Mouse (Mus musculus): ENCODE measurements around the gene Nhp2.

Gene Nhp2

GRCm38 (mm10) chr11:51636323-51636684 is 16.8 kb downstream of the Nhp2 start:
- peak; percentile 95 for DNase-seq

DNA sequence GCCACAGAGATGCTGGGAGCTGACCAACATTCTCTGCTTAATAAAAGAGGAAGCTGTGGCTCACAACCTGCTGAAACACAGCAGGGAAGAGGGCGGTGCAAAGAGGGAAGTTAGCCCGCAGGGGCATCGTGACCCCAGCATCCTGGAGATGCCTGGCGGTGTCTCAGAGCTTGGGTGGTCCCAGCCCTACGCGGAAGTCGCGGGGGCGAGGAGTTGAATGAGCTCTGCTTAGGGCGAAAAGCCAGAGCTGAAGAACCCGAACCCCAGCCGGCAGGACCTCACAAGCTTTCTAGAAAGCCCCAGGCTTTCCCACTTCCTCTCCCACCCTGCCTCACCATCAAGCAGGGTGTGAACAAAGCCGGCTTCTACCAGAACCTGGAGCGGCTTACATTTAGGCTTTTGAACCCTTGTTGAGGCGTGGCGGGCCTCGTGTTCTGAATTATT is 18.5 kb downstream of the Nhp2 start:
- DNase-seq = peak; percentile 97

DNA sequence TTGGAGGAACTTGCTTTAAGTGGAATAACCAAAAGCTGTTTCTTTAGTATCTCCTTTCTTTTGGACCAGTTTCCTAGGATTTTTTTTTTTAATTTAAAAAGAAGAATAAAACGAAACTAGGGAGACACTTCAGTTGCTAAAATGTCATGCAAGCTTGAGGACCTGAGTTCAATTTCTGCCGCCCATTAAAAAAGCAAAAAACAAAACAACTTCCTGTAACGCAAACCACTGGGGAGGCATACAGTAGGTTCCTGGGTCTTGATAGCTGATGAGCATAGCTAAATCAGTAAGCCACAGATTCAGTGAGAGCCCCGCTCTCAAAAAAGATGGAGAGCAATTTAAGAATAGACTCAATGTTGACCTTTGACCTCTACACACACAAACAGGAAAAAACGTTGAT is 19.0 kb downstream of the Nhp2 start:
- DNase-seq = no peak

DNA sequence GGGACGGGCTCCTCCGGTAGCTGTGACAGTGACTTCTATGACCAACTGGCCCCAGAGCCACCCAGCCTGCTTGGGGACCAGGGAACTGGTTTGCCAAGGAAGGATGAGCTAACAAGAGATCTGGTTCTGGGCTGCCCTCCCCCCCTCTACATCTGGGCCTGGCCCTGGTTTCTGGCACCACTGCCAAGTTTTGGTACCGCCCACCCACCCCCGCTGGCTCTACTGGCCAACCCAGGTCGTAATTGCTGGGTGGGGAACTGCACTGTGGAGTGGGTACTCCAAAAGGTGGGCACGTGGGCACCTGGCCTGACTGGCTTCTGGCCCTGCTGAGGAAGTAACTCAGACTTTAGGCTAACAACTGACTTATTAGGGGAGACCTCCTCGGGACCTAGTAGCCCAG is 21.2 kb downstream of the Nhp2 start:
- peak; percentile 92 for DNase-seq

GRCm38 (mm10) chr11:51643202-51643601 is 23.7 kb downstream of the Nhp2 start:
- no peak for DNase-seq

DNA sequence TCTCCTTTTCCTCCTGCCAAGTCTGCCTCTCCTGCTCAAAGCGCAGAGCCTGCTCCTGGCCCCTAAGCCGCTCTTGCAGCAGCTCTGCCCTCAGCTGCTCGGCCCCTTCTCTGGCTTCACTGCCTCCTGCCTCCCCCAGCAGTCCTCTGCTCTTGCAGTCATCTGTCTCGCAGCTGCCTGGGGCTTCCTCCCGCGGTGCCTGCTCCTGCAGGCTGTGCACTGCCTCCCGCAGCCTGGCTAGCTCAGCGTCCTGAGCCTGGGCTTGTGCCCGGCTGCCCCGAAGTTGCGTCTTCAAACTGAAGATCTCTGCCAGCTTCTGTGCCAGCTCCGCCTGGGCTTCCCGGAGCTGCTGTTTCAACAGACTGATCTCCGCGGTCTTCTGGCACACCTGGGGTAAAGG is 24.2 kb downstream of the Nhp2 start:
- DNase-seq = no peak

GRCm38 (mm10) chr11:51644217-51644616 is 24.7 kb downstream of the Nhp2 start:
- no peak for DNase-seq

DNA sequence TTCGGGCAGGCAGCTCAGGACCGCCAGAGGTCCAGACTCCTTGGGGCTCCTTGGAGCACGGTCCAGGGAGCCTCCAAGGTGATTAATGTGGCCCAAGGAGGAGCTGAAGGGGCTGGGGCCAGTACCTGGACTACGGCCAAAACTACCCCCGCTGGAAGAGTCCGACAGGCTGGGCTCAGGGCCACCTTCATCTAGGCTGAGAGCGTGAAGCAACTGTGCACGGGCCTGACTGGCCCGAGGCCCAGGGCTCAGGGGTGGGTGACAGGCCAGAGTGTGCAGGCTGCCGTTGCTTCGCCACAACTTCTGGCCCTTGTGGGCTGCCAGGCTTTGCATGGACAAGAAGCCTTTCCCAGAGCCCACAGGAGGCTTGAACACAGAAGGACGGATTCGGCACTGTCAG is 25.8 kb downstream of the Nhp2 start:
- DNase-seq = no peak

GRCm38 (mm10) chr11:51646245-51646644 is 26.7 kb downstream of the Nhp2 start:
- DNase-seq = peak; percentile 93

DNA sequence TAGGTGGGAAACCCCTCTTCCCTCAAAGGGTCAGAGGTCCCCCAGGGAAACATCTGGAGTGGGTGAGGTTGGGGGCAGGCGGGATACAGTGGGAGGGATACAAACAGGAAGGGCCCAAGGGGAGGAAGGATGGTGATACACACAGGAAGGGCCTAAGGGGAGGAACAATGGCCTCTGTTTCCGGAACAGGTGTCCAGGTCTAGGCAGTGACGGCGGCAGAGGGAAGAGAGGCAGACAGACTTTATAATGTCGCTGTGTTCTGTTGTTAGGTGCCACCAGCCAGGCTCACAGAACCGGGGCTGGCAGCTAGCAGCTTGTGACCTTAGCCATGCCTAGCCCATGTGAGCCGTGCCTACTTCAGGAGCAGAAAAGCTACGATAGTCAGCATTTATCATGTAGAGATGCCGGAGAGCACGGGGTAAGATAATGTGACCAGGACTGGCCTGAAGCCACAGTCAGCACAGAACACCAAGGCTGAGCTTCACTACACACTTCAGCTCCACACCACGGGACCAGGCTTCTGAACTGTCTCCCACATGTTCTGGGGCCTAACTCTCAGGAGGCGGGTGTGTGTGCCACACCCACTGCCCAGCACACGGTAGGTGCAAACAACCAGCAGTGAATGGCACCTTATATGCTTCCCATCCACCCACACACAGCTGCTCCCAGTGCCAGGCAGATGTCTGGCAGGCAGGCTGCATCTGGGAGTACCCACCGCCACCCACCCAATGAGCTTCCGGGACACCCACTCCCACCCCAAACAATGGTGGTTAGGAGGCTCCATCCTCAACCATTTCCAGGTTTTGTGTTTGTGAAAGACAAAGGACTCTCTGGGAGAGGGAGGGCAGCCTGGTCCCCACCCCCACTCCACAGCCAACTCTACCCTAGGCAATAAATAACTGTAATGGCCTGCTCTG is 27.5 kb downstream of the Nhp2 start:
- peak; percentile 99 for DNase-seq

DNA sequence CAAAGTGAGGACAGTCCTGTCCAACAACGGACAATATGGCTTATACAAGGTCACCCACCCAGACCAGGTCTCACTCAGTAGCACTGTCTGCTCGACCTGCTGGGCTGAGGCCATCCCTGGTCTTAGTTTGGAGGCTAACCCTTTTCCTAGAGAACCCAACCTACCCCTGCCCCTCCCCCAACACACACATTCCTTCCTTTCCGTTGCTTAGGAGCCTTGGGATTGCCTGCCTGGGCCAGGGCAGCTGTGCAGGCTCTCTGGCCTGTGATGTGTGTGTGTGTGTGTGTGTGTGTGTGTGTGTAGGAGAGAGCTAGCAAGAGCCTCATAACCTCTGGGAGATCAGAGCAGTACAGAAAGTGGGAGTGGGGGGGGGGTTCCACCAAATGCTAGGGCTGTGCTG is 29.0 kb downstream of the Nhp2 start:
- peak; percentile 94 for DNase-seq

- peak; percentile 93 for DNase-seq
These were observed 29.8 kb downstream of the Nhp2 start for GRCm38 (mm10) chr11:51649111-51649888.

GRCm38 (mm10) chr11:51649889-51650199 is 30.3 kb downstream of the Nhp2 start:
- peak; percentile 94 for DNase-seq

- peak; percentile 96 for DNase-seq
These were observed 30.7 kb downstream of the Nhp2 start for GRCm38 (mm10) chr11:51650261-51650660.

DNA sequence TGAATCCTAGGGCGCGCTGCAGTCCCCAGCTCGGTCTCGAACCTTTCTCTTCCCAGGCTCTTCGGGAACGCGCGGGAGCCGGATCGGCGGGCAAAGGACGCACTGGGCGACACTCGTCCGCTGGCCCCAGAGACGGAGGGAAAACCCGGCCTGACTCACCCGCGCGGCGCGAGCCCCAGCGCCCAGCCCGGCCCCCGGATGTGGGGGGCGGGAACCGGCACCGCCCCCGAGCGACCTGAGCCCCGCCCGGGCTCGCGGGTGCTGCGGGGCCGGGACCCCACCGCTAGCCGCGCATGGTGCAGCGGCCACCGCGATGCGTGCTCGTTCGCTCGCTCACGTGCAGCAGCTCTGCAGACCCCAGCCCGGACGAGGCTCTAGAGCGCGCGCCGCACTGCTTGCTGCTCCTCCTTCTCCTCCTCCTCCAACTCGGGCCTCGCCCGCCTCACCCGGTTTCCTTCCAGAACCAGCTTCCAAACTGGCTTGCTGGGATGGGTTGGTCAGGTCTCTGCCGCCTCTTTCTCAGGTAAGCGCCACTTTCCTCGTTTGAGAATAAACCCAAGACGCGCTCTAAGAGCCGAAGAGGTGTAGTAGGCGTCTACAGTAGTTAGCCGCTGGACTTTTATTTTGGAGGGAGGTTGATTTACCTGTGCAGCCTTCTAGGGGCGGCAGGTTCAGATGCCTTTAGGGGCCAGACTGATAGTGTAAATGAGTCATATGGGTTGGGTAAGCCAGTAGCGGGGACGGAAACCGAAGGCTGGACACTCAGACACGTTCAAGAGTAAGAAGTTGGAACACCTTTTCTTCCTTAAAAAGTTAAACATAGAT is 31.4 kb downstream of the Nhp2 start, which contains the start of the genes N4bp3 and D930048N14Rik:
TSS of gene N4bp3 (minus strand) at position 152 of the 825 bp plus-strand sequence.
TSS of gene D930048N14Rik (plus strand) at position 264 of the 825 bp plus-strand sequence.
- peak; percentile 98 for DNase-seq

DNA sequence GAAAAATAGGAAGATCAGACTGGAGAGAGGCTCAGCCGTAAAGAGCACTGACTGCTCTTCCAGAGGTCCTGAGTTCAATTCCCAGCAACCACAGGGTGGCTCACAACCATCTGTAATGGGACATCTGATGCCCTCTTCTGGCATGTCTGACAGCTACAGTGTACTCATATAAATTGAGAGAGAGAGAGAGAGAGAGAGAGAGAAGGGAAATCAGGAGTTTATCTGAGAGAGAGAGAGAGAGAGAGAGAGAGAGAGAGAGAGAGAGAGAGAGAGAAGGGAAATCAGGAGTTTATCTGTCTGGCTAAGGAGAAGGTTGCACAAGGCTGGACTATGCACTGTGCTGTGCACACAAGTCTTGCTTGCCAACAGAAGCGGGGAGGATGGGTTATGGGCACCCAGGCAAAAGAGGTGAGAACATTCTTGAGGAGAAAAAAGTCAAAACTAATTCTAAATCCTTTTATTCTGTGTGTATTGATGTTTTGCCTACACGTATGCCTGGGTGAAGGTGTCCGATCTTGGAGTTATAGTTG is 33.4 kb downstream of the Nhp2 start:
- no peak for DNase-seq

DNA sequence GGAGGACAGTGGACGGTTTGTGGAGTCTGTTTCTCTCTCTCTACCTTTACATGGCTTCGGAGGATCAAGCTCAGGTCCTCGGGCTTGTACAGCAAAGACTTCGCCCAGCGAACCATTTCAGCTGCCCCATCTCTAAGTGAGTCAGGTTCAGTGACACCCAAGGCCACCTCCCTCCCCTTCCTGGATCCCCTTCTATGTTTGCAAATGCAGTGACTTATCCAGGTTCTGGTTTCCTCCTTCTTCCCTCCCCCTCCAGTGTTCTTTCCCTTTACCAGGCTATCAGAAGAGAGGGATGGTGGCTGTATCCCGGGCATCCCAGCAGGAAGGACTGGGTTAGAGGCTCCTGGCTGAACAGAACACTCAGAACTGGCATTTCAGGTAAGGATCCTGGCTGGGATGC is 34.2 kb downstream of the Nhp2 start:
- no peak for DNase-seq

- no peak for DNase-seq
These were observed 35.4 kb downstream of the Nhp2 start for GRCm38 (mm10) chr11:51654891-51655290.

DNA sequence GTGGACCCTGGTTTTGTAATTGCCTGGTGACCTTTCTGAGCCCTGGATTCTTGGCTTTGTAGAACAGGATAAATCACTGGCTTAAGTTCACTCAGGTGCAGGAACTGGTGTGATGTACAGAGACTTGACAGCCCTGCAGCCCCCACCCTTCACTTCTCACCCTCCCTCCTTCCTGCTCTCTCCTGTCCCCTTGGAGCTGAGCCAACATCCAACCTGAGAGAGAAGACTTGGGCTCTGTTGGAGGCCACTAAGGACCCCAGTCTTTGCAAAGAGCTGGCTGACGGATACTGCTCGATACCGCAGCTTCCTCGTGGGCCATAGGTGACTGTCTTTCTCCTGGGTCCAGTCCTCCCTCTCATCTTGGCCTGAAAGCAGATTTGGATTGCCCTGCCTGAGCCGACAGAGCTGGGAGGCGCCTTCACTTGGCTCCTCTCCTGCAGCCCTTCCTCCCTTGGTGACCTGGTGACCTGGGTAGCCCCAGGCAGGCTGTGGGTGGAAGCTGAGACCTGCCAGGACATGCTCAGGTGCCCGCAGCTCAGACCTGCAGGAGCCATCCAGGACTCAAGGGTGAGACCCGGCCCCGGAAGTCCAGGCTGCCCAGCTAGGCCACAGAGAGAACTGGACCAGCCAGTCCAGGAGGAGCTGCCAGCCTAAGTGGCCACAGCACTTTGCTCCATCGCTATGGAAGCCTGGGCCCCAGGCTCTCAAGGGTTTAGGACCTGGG is 37.4 kb downstream of the Nhp2 start:
- peak; percentile 93 for DNase-seq

- no peak for DNase-seq
These were observed 38.8 kb downstream of the Nhp2 start for GRCm38 (mm10) chr11:51658291-51658690.

- DNase-seq = peak; percentile 97
These were observed 39.2 kb downstream of the Nhp2 start for GRCm38 (mm10) chr11:51658705-51659104.

DNA sequence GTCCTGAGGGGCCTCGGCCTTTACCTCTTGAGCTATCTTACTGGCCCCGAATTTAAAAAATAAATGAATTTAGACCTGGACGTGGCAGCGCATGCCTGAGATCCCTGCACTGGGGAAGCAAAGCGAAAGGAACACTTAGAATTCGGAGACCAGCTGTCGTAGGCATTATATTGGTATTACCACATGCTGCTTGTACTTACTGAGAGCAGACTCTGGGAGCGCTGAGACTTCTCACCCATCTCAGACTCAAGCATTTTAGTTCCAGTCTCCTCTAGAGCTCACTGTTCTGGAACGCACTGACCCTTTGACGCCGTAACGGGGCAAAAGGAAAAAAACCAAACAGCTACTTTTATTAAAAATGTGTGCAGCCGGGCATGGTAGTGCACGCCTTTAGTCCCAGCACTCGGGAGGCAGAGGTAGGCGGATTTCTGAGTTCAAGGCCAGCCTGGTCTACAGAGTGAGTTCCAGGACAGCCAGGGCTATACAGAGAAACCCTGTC is 42.4 kb downstream of the Nhp2 start:
- no peak for DNase-seq
